Mouse (Mus musculus) heart, postnatal 0 days (tissue): Measurements from ENCODE around the gene Trip11. TPM values are rescaled to one million over a fixed set of nuclear protein-coding genes. Genes with fewer than 3 reads are reported as not detected.

ENCODE experiments used
- ATAC-seq: fragments of 200-750 bp; cut with Nextera tagmentation; 2 replicates; pipeline ENCODE4 v1.8.0; 2017; ENCODE audit warnings: low read depth, moderate number of reproducible peaks, moderate library complexity; ENCODE audit not compliant: insufficient read depth
- DNase-seq: peaks from one replicate; pipeline ENCODE4 v3.0.0-alpha.2; 2016; ENCODE audit warnings: low spot score
- H3K27ac ChIP-seq: fragments of 300-500 bp; sonication (generic); 2 replicates; pipeline ENCODE4 v1.5.1; 2014; ENCODE audit warnings: low read depth, mild to moderate bottlenecking
- H3K27me3 ChIP-seq: fragments of 300-500 bp; sonication (generic); 2 replicates; pipeline ENCODE4 v1.6.1; 2014; ENCODE audit warnings: low read length, mixed read lengths; ENCODE audit not compliant: control insufficient read depth, insufficient read depth
- H3K36me3 ChIP-seq: fragments of 300-500 bp; sonication (generic); replicated peaks from 2 replicates; pipeline ENCODE4 v1.6.1; 2014; ENCODE audit warnings: low read length, mixed read lengths; ENCODE audit not compliant: control insufficient read depth, insufficient read depth
- H3K4me1 ChIP-seq: fragments of 300-500 bp; sonication (generic); 2 replicates; pipeline ENCODE4 v1.6.1; 2014; ENCODE audit warnings: antibody characterized with exemption; ENCODE audit not compliant: control insufficient read depth, insufficient read depth
- H3K4me2 ChIP-seq: fragments of 300-500 bp; sonication (generic); 2 replicates; pipeline ENCODE4 v1.6.1; 2014; ENCODE audit warnings: low read depth, mild to moderate bottlenecking, low read length, moderate library complexity
- H3K4me3 ChIP-seq: fragments of 300-500 bp; sonication (generic); 2 replicates; pipeline ENCODE4 v1.5.1; 2014; ENCODE audit warnings: low read depth, low read length
- H3K9ac ChIP-seq: fragments of 300-500 bp; sonication (generic); replicated peaks from 2 replicates; pipeline ENCODE4 v1.6.1; 2014; ENCODE audit warnings: low read depth, low read length, mixed read lengths
- H3K9me3 ChIP-seq: fragments of 300-500 bp; sonication (generic); replicated peaks from 2 replicates; pipeline ENCODE4 v1.6.1; 2016; ENCODE audit warnings: low read length; ENCODE audit not compliant: control insufficient read depth
- CTCF ChIP-seq: IDR thresholded peaks from 2 replicates; pipeline ENCODE4 v1.5.1; 2016; ENCODE audit warnings: antibody characterized with exemption, control low read depth, low read depth
- EP300 ChIP-seq: IDR thresholded peaks from 2 replicates; pipeline ENCODE4 v1.6.1; 2016; ENCODE audit warnings: antibody characterized with exemption, low read depth
- WGBS: fragments of 180-500 bp; shearing (Covaris S2); extraction: QIAGEN DNeasy Blood & Tissue Kit; methylation state at CpG from one replicate; pipeline ENCODE4 v1.1.7; 2014; 5-methylcytosine and 5-hydroxymethylcytosine counted together
- polyA plus RNA-seq: library from polyadenylated mRNA; unstranded; fragments of >200 nt; fragmentation: Nextera tagmentation; extraction: Ambion mirVana; gene quantifications from 2 replicates; pipeline ENCODE4 v1.2.1, GENCODE M21; 2015
- total RNA-seq: library from RNA; depleted of rRNA; stranded (reverse); fragments of >200 nt; gene quantifications from 2 replicates; pipeline ENCODE4 v1.2.3, GENCODE M21; 2014; ENCODE audit warnings: low replicate concordance

Trip11 gene
- total and polyA plus RNA-seq, 2 experiments from 2014 or later: 20.7 to 23.4 TPM

DNA sequence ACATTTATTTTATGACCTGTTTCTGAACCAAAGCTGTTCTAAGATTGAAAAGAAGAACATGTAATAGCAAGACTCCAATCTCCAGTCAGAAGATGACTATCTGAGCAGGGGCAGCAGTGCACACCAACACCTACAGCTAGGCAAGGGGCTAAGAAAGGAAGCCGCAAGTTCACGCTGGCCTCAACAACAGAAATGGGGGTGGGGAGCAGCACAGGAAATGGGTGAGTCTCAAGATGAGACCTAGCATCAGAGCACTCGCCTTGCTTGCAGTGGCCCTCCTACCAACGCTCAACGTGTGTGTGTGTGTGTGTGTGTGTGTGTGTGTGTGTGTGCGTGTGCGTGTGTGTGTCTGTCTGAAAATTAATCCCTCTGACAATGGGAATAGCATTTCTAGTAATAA is 16.0 kb downstream of the Trip11 start:
- no peaks in the 10 kb centered on the region for H3K4me1 ChIP-seq
- TF ChIP-seq EP300: no peak
- no peak for TF ChIP-seq CTCF
- 66% methylated on average over 7 of the region's 7 CpGs for WGBS
- DNase-seq (no peak), ATAC-seq (no peak)
- H3K36me3 ChIP-seq: peaks cover 34% of the 10 kb centered on the region
- H3K27me3 ChIP-seq: no peaks in the 10 kb centered on the region
- H3K9me3 ChIP-seq: no peaks in the 10 kb centered on the region
- H3K27ac ChIP-seq: no peak overlapping the region
- H3K4me2 ChIP-seq: no peak overlapping the region
- H3K9ac ChIP-seq: no peak overlapping the region
- no peak overlapping the region for H3K4me3 ChIP-seq

DNA sequence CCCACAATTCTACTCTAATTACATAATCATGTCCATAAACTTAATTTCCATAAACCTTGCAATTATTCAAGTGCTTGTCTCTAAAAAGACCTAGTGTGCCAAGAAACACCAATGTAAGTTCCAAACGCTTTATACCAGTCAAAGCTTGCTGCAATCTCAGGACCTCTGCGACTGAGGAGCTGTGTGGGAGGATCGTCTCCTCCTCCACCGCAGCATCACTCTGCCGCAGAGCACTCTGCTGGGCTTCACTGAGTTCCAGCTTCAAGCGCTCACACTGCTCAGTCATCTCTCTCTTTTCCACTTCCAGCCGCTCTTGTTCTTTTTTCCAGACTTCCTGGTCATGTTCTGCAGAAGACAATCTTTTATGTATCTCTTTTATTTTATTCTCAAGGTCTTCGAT is 19.8 kb downstream of the Trip11 start:
- WGBS: 79% methylated on average over 8 of the region's 8 CpGs
- Histone ChIP-seq H3K27me3 (no peaks in the 10 kb centered on the region), H3K4me2 (no peak overlapping the region), H3K36me3 (peaks cover 49% of the 10 kb centered on the region), H3K9ac (no peak overlapping the region), H3K4me3 (no peak overlapping the region), H3K9me3 (no peaks in the 10 kb centered on the region), H3K27ac (no peak overlapping the region), H3K4me1 (no peaks in the 10 kb centered on the region)
- DNase-seq: no peak
- ATAC-seq: no peak
- TF ChIP-seq EP300 (no peak), CTCF (no peak)

DNA sequence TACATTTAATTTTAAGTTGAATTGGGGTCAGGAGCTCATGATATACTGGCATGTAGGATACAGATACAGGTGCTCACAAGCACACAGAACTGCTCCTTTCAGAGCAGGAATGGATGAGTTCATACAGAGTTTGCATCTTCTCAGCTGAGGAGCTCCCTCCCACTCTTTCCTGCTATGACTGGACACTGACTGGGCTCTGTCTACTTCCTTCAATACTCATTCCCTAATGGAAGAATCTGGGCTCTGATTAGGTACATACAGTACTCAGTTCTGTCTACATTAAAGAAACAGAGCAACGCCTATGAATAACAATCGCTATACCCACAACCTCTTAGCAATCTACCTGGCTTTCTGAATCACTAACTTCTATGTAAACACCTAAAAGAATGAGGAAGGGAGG is 20.2 kb downstream of the Trip11 start:
- H3K4me3 ChIP-seq: no peak overlapping the region
- no peak for DNase-seq
- H3K36me3 ChIP-seq: peaks cover 52% of the 10 kb centered on the region
- WGBS: 89% methylated on average over 2 of the region's 2 CpGs
- no peaks in the 10 kb centered on the region for H3K4me1 ChIP-seq
- no peak for ATAC-seq
- H3K9ac ChIP-seq: no peak overlapping the region
- H3K27me3 ChIP-seq: no peaks in the 10 kb centered on the region
- no peak overlapping the region for H3K27ac ChIP-seq
- no peak overlapping the region for H3K4me2 ChIP-seq
- no peaks in the 10 kb centered on the region for H3K9me3 ChIP-seq
- TF ChIP-seq EP300: no peak
- TF ChIP-seq CTCF: no peak

DNA sequence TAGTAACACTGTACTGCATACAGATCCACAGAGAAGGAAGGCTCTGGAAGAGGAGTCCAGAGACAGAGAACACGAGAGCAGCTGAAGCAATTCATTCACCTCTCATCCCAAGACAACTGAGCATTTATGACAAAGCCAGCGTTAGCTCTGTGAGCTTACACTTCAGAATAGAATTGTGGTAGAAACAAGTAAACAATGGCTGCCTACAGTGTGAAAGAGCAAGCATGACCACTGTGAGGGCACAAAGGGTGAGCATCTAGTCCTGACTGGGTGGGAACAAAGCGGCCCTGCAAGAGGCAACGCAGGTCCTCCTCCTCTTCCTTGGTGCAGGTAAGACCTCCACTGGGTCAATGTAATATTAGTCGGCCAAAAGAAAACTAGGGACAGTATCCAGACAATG is 22.0 kb downstream of the Trip11 start:
- Histone ChIP-seq H3K9me3 (no peaks in the 10 kb centered on the region), H3K4me1 (no peaks in the 10 kb centered on the region), H3K4me3 (no peak overlapping the region), H3K9ac (no peak overlapping the region), H3K36me3 (peaks cover 67% of the 10 kb centered on the region), H3K27ac (no peak overlapping the region), H3K4me2 (no peak overlapping the region), H3K27me3 (no peaks in the 10 kb centered on the region)
- ATAC-seq (no peak), DNase-seq (no peak)
- WGBS: 90% methylated on average over 5 of the region's 5 CpGs
- no peak for TF ChIP-seq CTCF
- no peak for TF ChIP-seq EP300

DNA sequence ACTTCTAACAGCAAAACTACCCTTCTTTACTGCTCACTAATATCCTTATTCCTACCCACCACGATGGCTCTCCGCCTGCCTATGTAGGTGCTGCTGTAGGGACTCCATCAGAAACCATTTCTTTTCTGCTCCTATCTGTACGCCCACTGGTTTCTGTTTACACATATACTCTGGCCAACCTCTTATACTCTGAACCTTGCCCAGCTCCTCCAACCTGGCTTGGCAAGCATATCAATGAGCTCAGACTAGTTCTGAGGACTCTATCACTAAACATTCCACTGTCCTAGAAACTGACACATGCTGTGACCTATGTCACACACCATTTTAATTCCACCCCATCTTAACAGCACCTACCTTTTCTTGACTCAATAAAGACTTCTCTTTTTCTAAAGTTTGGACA is 23.7 kb downstream of the Trip11 start:
- Histone ChIP-seq H3K4me3 (no peak overlapping the region), H3K4me1 (no peaks in the 10 kb centered on the region), H3K27ac (no peak overlapping the region), H3K9me3 (no peaks in the 10 kb centered on the region), H3K4me2 (no peak overlapping the region), H3K27me3 (no peaks in the 10 kb centered on the region), H3K9ac (no peak overlapping the region), H3K36me3 (peaks cover 78% of the 10 kb centered on the region)
- TF ChIP-seq CTCF (no peak), EP300 (no peak)
- DNase-seq: no peak
- ATAC-seq: peak; percentile 41; the same call in 1 of the 2 replicates
- WGBS: 86% methylated on average over 3 of the region's 3 CpGs

DNA sequence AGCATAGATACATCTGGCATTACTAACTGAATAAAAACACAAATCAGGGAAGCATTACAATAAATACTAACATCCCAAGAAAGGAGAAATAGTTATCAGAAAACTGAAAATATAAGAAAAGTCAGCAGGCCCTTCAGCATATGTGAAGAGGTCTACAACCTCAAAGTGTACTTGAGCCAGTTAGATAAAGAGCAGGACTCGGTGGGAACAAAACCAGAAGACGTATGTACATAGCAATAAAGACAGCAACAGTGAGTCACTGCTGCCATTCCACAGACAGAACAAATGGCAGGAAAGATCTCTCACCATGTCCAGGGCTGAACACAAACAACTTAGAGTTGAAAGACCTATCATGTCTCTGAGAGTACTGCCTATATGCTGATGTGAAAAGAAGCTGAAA is 24.8 kb downstream of the Trip11 start:
- no peaks in the 10 kb centered on the region for H3K9me3 ChIP-seq
- DNase-seq: no peak
- no peak overlapping the region for H3K4me2 ChIP-seq
- H3K4me3 ChIP-seq: no peak overlapping the region
- H3K4me1 ChIP-seq: no peaks in the 10 kb centered on the region
- H3K27ac ChIP-seq: no peak overlapping the region
- H3K36me3 ChIP-seq: peaks cover 81% of the 10 kb centered on the region
- TF ChIP-seq EP300 (no peak), CTCF (no peak)
- H3K9ac ChIP-seq: no peak overlapping the region
- ATAC-seq: no peak
- 71% methylated on average over 2 of the region's 2 CpGs for WGBS
- H3K27me3 ChIP-seq: no peaks in the 10 kb centered on the region
